Mouse (Mus musculus) neutrophil, adult 65 days (primary cell): Measurements from ENCODE around the gene Hepacam. TPM values are rescaled to one million over a fixed set of nuclear protein-coding genes. Genes with fewer than 3 reads are reported as not detected.

ENCODE experiments used
- total RNA-seq: library from RNA; stranded (reverse); gene quantifications from 2 replicates; pipeline ENCODE4 v1.2.4, GENCODE M21; 2023

Hepacam gene
- not detected in 2 replicates for total RNA-seq

GRCm38 (mm10) chr9:37367301-37368080, at the start of gene Hepacam:
TSS of gene Hepacam (plus strand) at chr9:37367351.

GRCm38 (mm10) chr9:37347988-37348642, 19.0 kb upstream of the Hepacam start, which contains the start of gene Ccdc15:
TSS of gene Ccdc15 (minus strand) at chr9:37348432.

GRCm38 (mm10) chr9:37401802-37402201, 34.7 kb downstream of the Hepacam start, which contains the start of gene Robo4:
TSS of gene Robo4 (plus strand) at chr9:37401897.

GRCm38 (mm10) chr9:37432720-37433421, 65.7 kb downstream of the Hepacam start, which contains the start of gene Robo3:
TSS of gene Robo3 (minus strand) at chr9:37433246.

Other genes with a start within 250 kb of the Hepacam start
- gene Pknox2, start 219.9 kb upstream of the Hepacam start, total RNA-seq: 7.0 and 10.3 TPM in 2 replicates
- gene Tmem218, start 159.1 kb upstream of the Hepacam start, total RNA-seq: 1.2 and 1.3 TPM in 2 replicates
- gene Slc37a2, start 111.6 kb upstream of the Hepacam start, total RNA-seq: 11.0 and 11.3 TPM in 2 replicates
- 7.9 and 8.7 TPM in 2 replicates for gene Ccdc15, start 18.9 kb upstream of the Hepacam start, total RNA-seq
- 1.0 TPM in 1 of 2 replicates, not detected in the other for gene Robo4, start 34.5 kb downstream of the Hepacam start, total RNA-seq
- gene Robo3, start 65.9 kb downstream of the Hepacam start, total RNA-seq: 0.32 TPM in 1 of 2 replicates, not detected in the other
- gene Msantd2, start 122.0 kb downstream of the Hepacam start, total RNA-seq: 6.8 and 10.4 TPM in 2 replicates
- not detected in 2 replicates for gene Esam, start 160.7 kb downstream of the Hepacam start, total RNA-seq
- not detected in 2 replicates for gene Vsig2, start 171.9 kb downstream of the Hepacam start, total RNA-seq
- gene Nrgn, start 185.6 kb downstream of the Hepacam start, total RNA-seq: 1.4 and 1.9 TPM in 2 replicates
- 2.5 and 2.6 TPM in 2 replicates for gene Siae, start 188.3 kb downstream of the Hepacam start, total RNA-seq
- gene Spa17, start 246.4 kb downstream of the Hepacam start, total RNA-seq: 0.73 TPM in 1 of 2 replicates, not detected in the other